Mouse (Mus musculus) kidney, adult 2 months (tissue): Measurements from ENCODE around the gene Olfr555. TPM values are rescaled to one million over a fixed set of nuclear protein-coding genes. Genes with fewer than 3 reads are reported as not detected.
A peak's percentile ranks its signal among the peaks of the same experiment; 100 is the strongest.

Experiments
- DNase-seq: peaks from one replicate; pipeline ENCODE4 v3.0.0; 2021
- H3K27ac ChIP-seq: fragments of 200-500 bp; 2 replicates; pipeline ENCODE4 v1.5.1; 2012; ENCODE audit warnings: low read depth, low read length, control low read depth, inconsistent platforms; ENCODE audit not compliant: insufficient read depth
- H3K27me3 ChIP-seq: fragments of 200-500 bp; replicated peaks from 2 replicates; pipeline ENCODE4 v1.6.1; 2012; ENCODE audit warnings: mild to moderate bottlenecking, moderate library complexity, low read length, inconsistent platforms; ENCODE audit not compliant: control insufficient read depth, insufficient read depth
- H3K36me3 ChIP-seq: fragments of 200-500 bp; 2 replicates; pipeline ENCODE4 v1.6.1; 2012; ENCODE audit warnings: mild to moderate bottlenecking, moderate library complexity, low read length, inconsistent platforms; ENCODE audit not compliant: control insufficient read depth, insufficient read depth
- H3K4me1 ChIP-seq: fragments of 200-500 bp; 2 replicates; pipeline ENCODE4 v1.6.1; 2011; ENCODE audit warnings: low read length; ENCODE audit not compliant: control insufficient read depth, insufficient read depth
- H3K4me3 ChIP-seq: fragments of 200-500 bp; 2 replicates; pipeline ENCODE4 v1.5.1; 2011; ENCODE audit warnings: mild to moderate bottlenecking, low read depth, low read length, control low read depth; ENCODE audit not compliant: insufficient read depth
- CTCF ChIP-seq: fragments of 200-500 bp; conservative IDR thresholded peaks from 2 replicates; pipeline ENCODE4 v1.5.1; 2011; ENCODE audit warnings: low read depth, mild to moderate bottlenecking, control low read depth, low read length, moderate library complexity, mixed read lengths; ENCODE audit not compliant: insufficient read depth, insufficient read length
- POLR2A ChIP-seq: fragments of 200-500 bp; IDR thresholded peaks from one replicate; pipeline ENCODE4 v1.6.1; 2011; ENCODE audit warnings: low read depth, low read length, control low read depth
- WGBS: fragments of 180-500 bp; shearing (Covaris S2); methylation state at CpG from one replicate; pipeline ENCODE4 v1.1.7; 2018; 5-methylcytosine and 5-hydroxymethylcytosine counted together
- polyA plus RNA-seq: library from polyadenylated mRNA; depleted of rRNA; stranded (reverse); fragments of >200 nt; gene quantifications from 2 replicates; pipeline ENCODE4 v1.2.3, GENCODE M21; 2012; rRNA removed

Gene Olfr555
- polyA plus RNA-seq, 1 experiment: not detected

DNA sequence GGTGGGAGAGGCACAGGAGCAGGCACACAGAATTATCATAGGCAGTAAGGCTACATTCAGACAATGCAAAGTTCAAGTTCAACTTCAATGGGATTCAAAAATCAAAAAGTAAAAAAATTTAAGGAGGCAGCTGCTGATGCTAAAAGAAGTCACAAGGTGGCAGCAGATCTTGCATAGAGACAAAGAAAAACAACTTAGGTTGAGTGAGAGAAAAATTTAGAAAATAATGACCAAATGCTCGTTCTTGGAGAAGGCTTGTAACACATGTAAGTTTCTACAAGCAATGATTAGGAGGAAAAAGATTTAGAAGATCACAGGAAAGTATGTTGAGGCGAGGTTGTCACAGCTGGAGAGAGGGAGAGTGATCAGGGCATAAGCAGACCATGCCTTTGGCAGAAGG, 6.8 kb downstream of the Olfr555 start:
- Histone ChIP-seq H3K4me3 (no peak overlapping the region), H3K36me3 (no peaks in the 10 kb centered on the region), H3K27ac (no peak overlapping the region), H3K4me1 (no peaks in the 10 kb centered on the region), H3K27me3 (no peaks in the 10 kb centered on the region)
- 31% methylated on average over 2 of the region's 2 CpGs for WGBS
- DNase-seq: no peak
- TF ChIP-seq CTCF (no peak), POLR2A (no peak)

DNA sequence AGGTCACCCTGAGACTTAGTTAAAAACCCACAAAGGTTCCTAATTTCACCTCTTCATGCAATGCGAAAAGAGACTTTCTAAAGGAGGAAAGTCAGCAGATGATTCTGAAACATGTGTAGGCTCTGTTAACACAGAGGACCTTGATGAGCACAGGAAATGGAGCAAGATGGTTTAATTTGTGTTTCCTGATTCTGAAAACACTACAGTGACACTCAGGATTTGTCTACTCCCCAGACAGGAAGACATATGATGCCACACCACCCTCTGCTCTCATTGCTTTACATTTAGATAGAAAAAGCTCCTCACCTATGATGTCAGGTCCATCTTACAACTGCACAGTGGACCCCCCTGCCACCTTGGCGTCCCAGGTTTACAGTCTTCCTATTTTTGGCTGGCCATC, 17.6 kb downstream of the Olfr555 start:
- no peak for TF ChIP-seq POLR2A
- no peak for TF ChIP-seq CTCF
- H3K27ac ChIP-seq: no peak overlapping the region
- no peaks in the 10 kb centered on the region for H3K27me3 ChIP-seq
- no peaks in the 10 kb centered on the region for H3K4me1 ChIP-seq
- DNase-seq: no peak
- WGBS: 75% methylated on average over 2 of the region's 2 CpGs
- H3K36me3 ChIP-seq: no peaks in the 10 kb centered on the region
- H3K4me3 ChIP-seq: no peak overlapping the region

DNA sequence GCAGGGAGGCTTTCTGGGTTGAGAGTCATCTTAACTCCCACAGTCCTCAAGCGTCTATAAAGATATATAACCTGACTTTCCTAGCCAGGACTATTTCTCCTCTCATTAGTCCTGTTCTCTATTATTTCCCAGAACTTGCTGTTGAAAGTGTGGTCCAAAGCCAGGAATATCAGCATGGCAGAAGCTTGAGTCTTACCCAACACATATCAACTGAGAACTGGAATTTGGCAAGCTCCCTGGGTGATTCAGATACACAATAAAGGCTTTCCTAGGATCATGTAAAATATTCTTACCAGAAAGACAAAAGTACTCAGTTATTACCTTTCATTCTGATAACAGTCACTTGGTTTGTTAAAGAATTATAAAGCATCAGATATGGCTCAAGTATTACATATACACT, 23.3 kb downstream of the Olfr555 start:
- Histone ChIP-seq H3K4me1 (no peaks in the 10 kb centered on the region), H3K27me3 (no peaks in the 10 kb centered on the region), H3K27ac (no peak overlapping the region), H3K36me3 (no peaks in the 10 kb centered on the region), H3K4me3 (no peak overlapping the region)
- no peak for TF ChIP-seq CTCF
- TF ChIP-seq POLR2A: no peak
- 73% methylated on average over 1 of the region's 1 CpGs for WGBS
- no peak for DNase-seq

DNA sequence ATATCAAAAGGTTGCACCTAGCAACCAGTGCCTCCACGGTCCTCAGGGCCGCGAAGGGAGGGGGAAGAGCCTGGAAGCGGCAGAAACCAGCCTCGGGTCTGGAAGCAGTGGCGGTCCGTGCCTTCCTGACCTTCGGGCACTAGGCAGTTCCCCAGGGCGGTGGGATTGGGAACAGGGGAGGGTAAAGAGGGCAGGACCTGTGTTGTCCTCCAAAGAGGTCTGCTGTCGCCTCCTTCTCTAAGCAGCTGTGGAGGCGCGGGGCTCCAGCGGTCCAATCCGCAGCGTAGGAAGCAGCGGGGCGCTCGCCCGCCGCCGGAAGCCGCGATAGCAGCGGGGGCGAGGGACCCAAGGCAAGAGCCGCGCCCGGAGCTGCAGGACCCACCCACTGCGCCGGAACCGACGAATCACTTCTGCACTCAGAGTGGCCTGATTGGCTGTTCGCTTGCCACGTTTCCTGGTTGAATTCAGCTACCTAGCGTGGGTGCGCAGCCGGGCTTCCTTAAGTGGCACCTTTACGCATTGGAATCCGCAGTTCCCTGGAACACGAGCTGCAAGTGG, 28.4 kb downstream of the Olfr555 start, which contains the start of gene Trim68:
Gene Trim68 (minus strand): TSS at position 384 of the 558 bp plus-strand sequence.
- H3K4me1 ChIP-seq: no peaks in the 10 kb centered on the region
- H3K27ac ChIP-seq: peak within 1 kb of the TSS; percentile 74
- H3K36me3 ChIP-seq: no peaks in the 10 kb centered on the region
- no peak for TF ChIP-seq CTCF
- no peak for TF ChIP-seq POLR2A
- H3K27me3 ChIP-seq: no peaks in the 10 kb centered on the region
- H3K4me3 ChIP-seq: peak within 1 kb of the TSS; percentile 94
- under 1% methylated on average over 40 of the region's 40 CpGs for WGBS
- peak; percentile 94 for DNase-seq

DNA sequence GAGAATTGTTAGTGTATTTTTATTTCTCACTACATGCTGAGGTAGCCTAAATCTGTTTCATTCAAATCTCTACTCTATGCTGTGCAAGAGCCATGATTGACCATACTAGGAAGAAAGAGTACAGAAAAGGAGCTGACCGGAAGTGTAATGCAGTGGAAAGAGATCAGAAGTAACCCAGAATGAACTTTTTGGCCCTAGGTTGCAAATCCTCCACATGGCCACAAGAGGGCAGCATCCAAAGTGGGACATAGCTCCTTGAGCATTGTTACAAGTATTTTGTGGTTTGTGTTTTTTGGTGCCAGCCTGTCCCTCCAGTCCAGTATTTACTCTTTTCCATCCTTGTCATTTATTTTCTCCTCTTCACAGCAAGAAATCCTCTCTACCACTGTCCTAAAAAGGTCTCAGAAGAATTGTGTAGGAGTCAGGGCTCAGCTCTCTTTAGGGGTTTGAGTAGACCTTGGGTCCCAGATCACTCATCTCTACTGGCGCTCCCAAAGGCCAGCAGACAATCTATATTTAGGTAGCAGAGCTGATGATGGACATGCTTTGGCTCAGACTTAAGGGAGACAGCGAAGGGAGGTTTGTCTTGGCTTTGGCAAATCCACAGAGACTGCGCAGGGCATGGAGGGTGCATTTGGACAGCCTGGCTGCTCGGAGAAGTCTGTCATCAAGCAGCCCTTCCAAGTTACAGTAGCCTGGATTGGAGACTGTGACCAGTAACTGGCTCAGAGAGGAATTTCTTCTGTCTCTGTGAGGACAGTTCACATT, 36.9 kb downstream of the Olfr555 start, which contains the start of gene Olfr557:
Gene Olfr557 (plus strand): TSS at position 553 of the 768 bp plus-strand sequence.
- no peaks in the 10 kb centered on the region for H3K27me3 ChIP-seq
- H3K4me3 ChIP-seq: no peak within 1 kb of the TSS
- H3K36me3 ChIP-seq: no peaks in the 10 kb centered on the region
- 67% methylated on average over 5 of the region's 5 CpGs for WGBS
- no peak for TF ChIP-seq POLR2A
- peak; percentile 84 for TF ChIP-seq CTCF
- H3K4me1 ChIP-seq: no peaks in the 10 kb centered on the region
- no peak within 1 kb of the TSS for H3K27ac ChIP-seq
- DNase-seq: peak; percentile 35

DNA sequence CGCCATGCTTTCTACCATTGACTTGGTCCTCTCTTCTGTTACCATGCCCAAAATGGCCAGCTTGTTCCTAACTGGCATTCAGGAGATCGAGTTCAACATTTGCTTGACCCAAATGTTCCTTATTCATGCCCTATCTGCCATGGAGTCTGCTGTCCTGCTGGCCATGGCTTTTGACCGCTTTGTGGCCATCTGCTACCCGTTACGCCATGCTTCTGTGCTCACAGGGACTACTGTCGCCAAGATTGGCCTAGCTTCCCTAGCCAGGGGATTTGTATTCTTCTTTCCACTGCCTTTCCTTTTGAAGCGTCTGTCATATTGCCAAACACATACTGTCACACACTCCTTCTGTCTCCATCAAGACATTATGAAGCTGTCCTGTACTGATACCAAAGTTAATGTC, 39.8 kb downstream of the Olfr555 start:
- Histone ChIP-seq H3K36me3 (no peaks in the 10 kb centered on the region), H3K4me3 (no peak overlapping the region), H3K27ac (no peak overlapping the region), H3K27me3 (no peaks in the 10 kb centered on the region), H3K4me1 (no peaks in the 10 kb centered on the region)
- TF ChIP-seq POLR2A: no peak
- TF ChIP-seq CTCF: no peak
- DNase-seq: no peak
- 85% methylated on average over 7 of the region's 7 CpGs for WGBS

DNA sequence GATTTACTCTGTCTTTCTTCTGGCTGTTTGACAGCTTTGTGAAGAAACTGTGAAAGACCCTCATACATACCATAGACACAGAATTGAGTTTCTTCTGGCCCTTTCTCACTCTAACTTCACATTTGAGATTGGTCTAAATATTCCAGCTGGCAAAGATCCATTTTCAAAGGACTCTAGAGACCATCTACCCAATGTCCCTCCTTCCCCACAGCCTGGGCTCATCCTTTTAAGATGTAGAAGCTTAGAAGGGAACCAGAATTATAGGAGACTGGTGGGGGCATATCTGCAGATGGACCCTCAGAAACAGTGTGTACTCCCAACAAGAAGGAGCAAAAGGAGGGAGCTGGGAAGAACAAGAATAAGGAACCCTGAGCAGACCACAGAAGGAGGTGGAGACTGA, 43.3 kb downstream of the Olfr555 start, which contains the start of gene Olfr558:
Gene Olfr558 (plus strand): TSS at position 301 of the 400 bp plus-strand sequence.
- Histone ChIP-seq H3K27me3 (no peaks in the 10 kb centered on the region), H3K27ac (no peak within 1 kb of the TSS), H3K36me3 (no peaks in the 10 kb centered on the region), H3K4me1 (no peaks in the 10 kb centered on the region), H3K4me3 (no peak within 1 kb of the TSS)
- no peak for DNase-seq
- no peak for TF ChIP-seq CTCF
- TF ChIP-seq POLR2A: no peak

Other genes starting within 250 kb of the Olfr555 start
- gene Rrm1, start 217.1 kb upstream of the Olfr555 start, polyA plus RNA-seq: 5.2 and 6.3 TPM in 2 replicates
- gene Olfr543, start 177.1 kb upstream of the Olfr555 start, polyA plus RNA-seq: not detected in 2 replicates
- gene Olfr544, start 170.5 kb upstream of the Olfr555 start, polyA plus RNA-seq: not detected in 2 replicates
- not detected in 2 replicates for gene Olfr545, start 159.2 kb upstream of the Olfr555 start, polyA plus RNA-seq
- gene Olfr547, start 124.1 kb upstream of the Olfr555 start, polyA plus RNA-seq: not detected in 2 replicates
- gene Olfr548-ps1, start 117.9 kb upstream of the Olfr555 start, polyA plus RNA-seq: not detected in 2 replicates
- not detected in 2 replicates for gene Olfr549, start 109.0 kb upstream of the Olfr555 start, polyA plus RNA-seq
- gene Trim21, start 93.3 kb upstream of the Olfr555 start, polyA plus RNA-seq: 3.7 and 4.5 TPM in 2 replicates
- gene Olfr550, start 87.4 kb upstream of the Olfr555 start, polyA plus RNA-seq: not detected in 2 replicates
- gene Olfr551, start 66.9 kb upstream of the Olfr555 start, polyA plus RNA-seq: not detected in 2 replicates
- gene Olfr552, start 61.1 kb upstream of the Olfr555 start, polyA plus RNA-seq: not detected in 2 replicates
- gene Olfr553, start 40.6 kb upstream of the Olfr555 start, polyA plus RNA-seq: not detected in 2 replicates
- gene Olfr554, start 20.4 kb upstream of the Olfr555 start, polyA plus RNA-seq: not detected in 2 replicates
- not detected in 2 replicates for gene Olfr556, start 6.1 kb downstream of the Olfr555 start, polyA plus RNA-seq
- gene Trim68, start 28.5 kb downstream of the Olfr555 start, polyA plus RNA-seq: 9.7 and 11.7 TPM in 2 replicates
- gene Olfr557, start 37.1 kb downstream of the Olfr555 start, polyA plus RNA-seq: not detected in 2 replicates
- 1.9 and 2.6 TPM in 2 replicates for gene Olfr558, start 43.4 kb downstream of the Olfr555 start, polyA plus RNA-seq
- gene Olfr33, start 60.2 kb downstream of the Olfr555 start, polyA plus RNA-seq: not detected in 2 replicates
- not detected in 2 replicates for gene Olfr559, start 68.7 kb downstream of the Olfr555 start, polyA plus RNA-seq
- not detected in 2 replicates for gene Olfr560, start 100.5 kb downstream of the Olfr555 start, polyA plus RNA-seq
- 1.9 and 3.2 TPM in 2 replicates for gene Olfr78, start 100.6 kb downstream of the Olfr555 start, polyA plus RNA-seq
- not detected in 2 replicates for gene Olfr561, start 112.4 kb downstream of the Olfr555 start, polyA plus RNA-seq
- gene Olfr564, start 144.7 kb downstream of the Olfr555 start, polyA plus RNA-seq: not detected in 2 replicates
- gene Olfr566, start 199.9 kb downstream of the Olfr555 start, polyA plus RNA-seq: not detected in 2 replicates
- gene Olfr568, start 218.3 kb downstream of the Olfr555 start, polyA plus RNA-seq: not detected in 2 replicates
- not detected in 2 replicates for gene Olfr569, start 232.1 kb downstream of the Olfr555 start, polyA plus RNA-seq
- not detected in 2 replicates for gene Olfr570, start 235.8 kb downstream of the Olfr555 start, polyA plus RNA-seq